Mouse (Mus musculus) heart, adult 2 months (tissue): ENCODE data around the gene Ear6.

Source experiments
- CTCF ChIP-seq: fragments of 200-600 bp; IDR thresholded peaks from 2 replicates; pipeline ENCODE4 v1.8.1; 2022; ENCODE audit warnings: antibody characterized with exemption, mild to moderate bottlenecking, moderate library complexity
- EP300 ChIP-seq: fragments of 200-500 bp; IDR thresholded peaks from 2 replicates; pipeline ENCODE4 v1.6.1; 2011; ENCODE audit warnings: low read depth, low read length, control low read depth; ENCODE audit not compliant: insufficient read depth
- POLR2A ChIP-seq: fragments of 200-500 bp; IDR thresholded peaks from 2 replicates; pipeline ENCODE4 v1.6.1; 2011; ENCODE audit warnings: mild to moderate bottlenecking, low read depth, low read length, control low read depth; ENCODE audit not compliant: insufficient read depth

GRCm38 (mm10) chr14:51896539-51897170 lies 43.2 kb downstream of the Ear6 start:
- TF ChIP-seq CTCF (no peak), POLR2A (no peak), EP300 (no peak)
